Mouse (Mus musculus): ENCODE measurements around the gene Hyal2.
"Not testable (repeated sequence)": the region's sequence is repeated elsewhere in the genome, so short reads cannot be mapped to it uniquely, and the experiment has no call there.

The Hyal2 gene

DNA sequence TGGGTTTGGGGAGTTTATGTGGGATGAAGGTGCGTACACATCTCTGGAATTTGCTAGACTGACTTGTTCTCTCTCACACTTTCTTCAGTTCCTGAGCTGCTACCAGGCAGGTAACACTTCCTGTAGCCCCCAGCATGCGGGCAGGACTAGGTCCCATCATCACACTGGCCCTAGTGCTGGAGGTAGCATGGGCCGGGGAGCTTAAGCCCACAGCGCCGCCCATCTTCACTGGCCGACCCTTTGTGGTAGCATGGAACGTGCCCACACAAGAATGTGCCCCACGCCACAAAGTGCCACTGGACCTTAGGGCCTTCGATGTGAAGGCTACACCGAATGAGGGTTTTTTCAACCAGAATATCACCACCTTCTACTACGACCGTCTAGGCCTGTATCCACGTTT lies 2.3 kb downstream of the Hyal2 start:
- DNase-seq, result no peak

DNA sequence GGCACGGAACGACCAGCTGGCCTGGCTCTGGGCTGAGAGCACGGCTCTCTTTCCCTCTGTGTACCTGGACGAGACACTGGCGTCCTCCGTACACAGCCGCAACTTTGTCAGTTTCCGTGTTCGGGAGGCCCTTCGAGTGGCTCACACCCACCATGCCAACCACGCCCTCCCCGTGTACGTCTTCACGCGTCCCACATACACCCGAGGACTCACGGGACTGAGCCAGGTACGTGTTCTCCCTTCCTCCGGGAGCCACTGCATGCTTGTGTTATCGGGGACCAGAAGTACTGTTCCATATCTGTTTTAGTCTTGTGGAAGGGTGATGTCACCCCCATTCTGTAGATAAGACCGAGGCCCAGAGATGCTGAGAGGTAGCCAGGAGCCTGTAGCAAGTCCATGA lies 3.1 kb downstream of the Hyal2 start:
- DNase-seq, result no peak

DNA sequence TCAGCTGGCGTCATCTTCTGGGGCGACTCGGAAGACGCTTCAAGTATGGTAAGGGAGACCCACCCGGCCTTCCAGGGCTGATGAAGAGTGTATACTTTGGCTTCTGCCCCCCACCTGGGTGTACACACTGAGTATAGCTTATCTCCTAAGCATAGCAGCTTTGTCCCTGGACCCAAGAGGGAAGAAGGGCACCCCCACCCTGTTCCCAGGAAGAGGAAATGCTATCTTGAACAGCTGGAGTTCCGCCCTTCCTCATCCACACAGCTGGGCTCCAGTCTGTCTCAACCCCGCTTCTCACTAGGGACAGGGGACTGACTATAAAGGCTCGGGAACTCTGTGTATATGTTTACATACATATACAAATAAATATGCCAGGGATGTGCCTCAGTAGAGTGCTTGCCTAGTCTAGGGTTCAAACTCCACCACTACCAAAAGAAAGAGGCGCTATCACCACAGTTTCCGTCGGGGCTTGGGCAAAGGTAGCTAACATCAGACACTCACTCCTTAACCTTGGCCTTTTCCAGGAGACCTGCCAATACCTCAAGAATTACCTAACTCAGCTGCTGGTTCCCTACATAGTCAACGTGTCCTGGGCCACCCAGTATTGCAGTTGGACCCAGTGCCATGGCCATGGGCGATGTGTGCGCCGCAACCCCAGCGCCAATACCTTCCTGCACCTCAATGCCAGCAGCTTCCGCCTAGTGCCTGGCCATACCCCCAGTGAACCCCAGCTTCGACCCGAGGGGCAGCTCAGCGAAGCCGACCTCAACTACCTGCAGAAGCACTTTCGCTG lies 4.0 kb downstream of the Hyal2 start:
- peak; percentile 56 for DNase-seq

DNA sequence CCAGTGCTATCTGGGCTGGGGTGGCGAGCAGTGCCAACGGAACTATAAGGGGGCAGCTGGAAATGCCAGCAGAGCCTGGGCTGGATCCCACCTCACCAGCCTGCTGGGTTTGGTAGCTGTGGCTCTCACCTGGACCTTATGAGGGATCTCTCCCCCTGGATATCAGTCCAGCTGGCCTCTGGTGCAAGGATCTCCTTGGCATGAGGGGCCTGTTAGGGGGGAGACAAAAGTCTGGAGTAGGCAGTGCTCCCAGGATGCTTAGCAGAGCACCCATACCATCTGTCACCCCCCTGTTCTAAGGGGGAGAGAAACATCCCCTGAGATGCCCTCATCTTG lies 4.5 kb downstream of the Hyal2 start:
- DNase-seq, result no peak

DNA sequence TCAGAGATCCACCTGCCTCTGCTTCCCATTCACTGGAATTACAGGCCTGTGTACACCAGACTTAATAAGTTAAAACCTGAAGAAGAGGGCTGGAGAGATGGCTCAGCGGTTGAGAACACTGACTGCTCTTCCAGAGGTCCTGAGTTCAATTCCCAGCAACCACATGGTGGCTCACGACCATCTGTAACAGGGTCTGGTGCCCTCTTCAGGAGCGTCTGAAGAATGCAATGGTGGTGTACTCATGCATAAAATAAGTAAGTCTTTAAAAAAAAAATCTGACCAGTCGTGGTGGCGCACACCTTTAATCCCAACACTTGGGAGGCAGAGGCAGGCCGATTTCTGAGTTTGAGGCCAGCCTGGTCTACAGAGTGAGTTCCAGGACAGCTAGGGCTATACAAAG lies 6.0 kb downstream of the Hyal2 start:
- DNase-seq, result not testable (repeated sequence)

DNA sequence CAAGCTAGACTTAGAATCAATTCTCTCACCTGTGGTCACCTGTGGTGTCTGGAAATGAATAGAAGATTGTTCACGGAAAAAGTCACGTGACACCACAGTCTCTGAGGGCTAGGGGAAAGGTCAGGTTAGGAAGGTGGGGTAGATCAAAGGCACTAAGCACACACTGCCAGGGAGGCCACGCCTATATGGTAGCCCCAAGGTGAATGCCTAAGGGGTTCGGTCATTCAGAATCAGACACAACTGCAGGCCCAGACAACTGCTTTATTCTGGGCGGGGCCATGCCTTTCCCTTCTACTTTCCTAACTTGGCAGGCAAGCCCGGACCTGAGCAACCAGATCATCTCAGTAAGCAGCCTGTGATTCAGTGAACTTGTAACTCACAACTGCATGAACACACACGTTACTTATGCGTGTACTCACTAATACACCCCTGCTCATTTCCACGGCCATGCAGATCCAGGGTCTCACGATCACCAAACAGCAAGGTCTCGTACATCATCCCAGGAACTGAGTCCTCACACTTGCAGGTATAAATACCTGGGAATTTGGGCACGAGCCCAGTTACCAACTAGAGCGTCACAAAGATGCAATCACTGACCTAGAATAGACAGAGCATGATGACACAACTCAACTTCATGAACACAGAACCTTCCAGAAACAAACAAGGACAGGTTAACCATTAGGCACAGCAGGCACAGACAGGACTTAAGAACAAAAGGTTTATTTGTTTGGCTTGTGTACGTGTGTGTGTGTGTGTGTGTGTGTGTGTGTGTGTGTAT lies 8.0 kb downstream of the Hyal2 start:
- no peak for DNase-seq

DNA sequence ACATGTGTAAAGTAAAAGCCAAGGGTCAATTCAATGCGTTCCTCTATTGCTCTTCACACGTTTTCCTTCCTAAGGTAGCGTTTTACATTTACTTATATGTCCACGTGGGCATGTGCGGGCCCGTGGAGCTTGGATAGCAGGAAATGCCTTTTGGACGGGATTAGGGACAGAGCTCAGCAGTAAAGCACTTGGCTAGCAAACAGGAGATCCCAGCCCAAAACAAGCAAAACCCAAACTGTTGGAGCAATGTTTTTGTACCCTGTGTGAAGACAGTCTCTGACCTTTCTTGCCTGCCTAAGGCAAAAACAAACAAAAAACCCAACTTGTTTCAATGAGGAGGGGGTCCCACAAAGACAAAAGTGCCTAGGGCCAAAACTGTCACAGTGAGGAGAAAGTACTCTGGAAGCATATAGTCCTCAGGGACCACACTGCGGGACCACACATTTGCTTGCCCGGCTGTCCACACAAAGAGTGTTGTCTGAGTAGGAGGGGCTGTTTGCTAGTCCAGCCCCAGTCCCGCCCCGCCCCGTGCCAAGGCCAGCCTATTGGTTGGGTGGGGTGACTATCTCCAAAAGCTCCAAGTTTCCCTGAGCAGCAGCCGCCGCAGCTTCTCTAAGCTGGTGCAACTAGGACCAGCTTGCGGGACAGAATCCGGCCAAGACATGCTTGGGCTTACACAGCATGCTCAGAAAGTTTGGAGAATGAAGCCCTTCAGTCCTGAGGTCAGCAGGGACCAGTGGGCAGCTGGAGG lies 8.8 kb downstream of the Hyal2 start, which contains the start of gene Hyal1:
Hyal1 (plus strand) TSS at position 571 of the 751 bp plus-strand sequence.
- DNase-seq, result peak; percentile 94

DNA sequence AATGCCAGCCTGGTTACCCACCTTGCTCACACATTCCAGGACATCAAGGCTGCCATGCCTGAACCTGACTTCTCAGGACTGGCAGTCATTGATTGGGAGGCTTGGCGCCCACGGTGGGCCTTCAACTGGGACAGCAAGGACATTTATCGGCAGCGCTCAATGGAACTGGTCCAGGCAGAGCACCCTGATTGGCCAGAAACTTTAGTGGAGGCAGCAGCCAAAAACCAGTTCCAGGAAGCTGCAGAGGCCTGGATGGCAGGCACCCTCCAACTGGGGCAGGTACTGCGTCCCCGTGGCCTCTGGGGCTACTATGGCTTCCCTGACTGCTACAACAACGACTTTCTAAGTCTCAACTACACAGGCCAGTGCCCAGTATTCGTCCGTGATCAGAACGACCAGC lies 10.1 kb downstream of the Hyal2 start:
- DNase-seq, result no peak

DNA sequence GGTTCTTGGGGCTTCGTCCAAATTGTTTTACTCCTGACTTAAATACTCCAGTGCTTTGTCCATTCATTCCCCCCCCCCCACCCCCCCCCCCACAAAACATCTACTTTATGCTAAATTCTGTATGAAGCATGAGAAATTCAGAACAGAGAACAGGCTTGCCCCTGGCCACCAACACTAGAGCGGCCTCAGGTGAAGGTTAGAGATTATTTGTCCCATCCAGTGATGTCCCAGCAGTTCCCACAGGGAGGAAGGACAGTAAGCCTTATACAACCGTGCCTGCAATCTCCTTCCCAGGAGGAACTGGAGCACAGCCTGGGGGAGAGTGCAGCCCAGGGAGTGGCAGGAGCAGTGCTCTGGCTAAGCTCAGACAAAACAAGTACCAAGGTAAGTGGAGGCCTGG lies 10.8 kb downstream of the Hyal2 start, which contains the start of gene Naa80:
Naa80 (plus strand) TSS at position 301 of the 400 bp plus-strand sequence.
- DNase-seq, result no peak

DNA sequence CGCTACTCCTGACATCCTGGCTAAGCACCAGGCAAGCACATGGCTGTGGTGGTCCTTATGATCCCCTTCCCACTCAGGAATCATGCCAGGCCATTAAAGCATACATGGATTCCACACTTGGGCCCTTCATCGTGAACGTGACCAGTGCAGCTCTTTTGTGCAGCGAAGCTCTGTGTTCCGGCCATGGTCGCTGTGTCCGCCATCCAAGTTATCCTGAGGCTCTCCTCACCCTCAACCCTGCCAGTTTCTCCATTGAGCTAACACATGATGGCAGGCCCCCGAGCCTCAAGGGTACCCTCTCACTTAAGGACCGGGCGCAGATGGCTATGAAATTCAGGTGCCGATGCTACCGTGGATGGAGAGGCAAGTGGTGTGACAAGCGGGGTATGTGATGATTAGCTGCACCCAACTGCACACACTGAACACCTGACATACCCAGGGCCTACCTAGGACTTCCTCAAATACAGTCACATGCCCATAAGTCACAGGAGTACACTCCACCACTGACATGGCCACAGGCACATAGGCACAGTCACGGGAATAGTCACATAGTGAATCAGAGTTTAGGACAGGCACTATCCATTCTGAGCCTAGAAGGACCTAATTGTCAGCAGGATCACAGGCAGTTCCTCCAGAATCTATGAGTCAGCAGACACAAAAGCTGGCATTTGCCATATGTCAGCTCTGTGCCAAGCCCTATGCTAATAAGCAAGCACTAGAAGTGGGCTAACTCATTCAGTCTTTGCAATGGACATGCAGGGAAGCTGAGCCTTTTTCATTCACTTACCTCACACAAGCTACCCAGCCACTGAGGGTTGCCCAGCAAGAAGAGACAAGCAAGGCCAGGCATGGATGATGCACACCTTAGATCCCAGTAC lies 11.5 kb downstream of the Hyal2 start:
- DNase-seq, result no peak

DNA sequence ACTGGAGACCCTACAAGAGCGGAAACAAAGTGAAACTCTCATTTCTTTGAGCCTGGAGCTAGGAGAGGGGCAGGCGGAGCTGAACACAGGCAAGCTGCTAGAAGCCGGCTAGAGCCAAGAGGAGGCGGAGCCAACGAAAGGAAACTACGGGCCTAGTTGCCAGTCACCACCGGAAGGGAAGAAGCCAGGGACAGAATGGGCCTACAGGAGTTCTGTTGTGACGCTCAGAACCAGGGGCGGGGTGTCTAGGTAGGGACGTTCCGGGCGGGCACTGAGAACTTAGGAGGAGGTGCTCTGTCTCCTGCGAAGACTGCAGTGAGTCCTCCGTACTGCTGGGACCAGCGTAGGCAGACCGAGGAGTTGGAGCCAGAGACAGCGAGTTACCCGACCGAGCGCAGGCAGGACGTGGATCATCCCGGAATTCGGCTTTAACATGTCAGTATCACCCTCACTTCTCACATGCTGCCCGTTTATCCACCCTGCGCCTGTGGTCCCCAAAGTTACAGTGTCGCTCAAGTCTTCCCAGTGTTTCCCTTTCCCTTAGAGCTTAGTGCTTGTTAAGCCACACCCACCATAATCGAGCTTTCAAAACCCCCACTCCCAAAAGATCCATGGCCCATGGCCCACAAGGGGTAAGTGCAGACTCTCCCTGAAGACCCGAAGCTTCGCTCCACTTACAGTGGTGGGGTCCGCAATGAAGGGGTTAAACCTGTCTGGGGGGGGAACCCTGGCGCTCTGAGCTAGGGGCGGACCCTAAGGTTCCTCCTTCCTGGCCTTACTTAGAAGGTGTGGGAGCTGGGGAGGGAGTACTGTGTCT lies 13.0 kb downstream of the Hyal2 start, which contains the start of gene Hyal3:
Hyal3 (plus strand) TSS at position 318 of the 817 bp plus-strand sequence.
- peak; percentile 98 for DNase-seq

DNA sequence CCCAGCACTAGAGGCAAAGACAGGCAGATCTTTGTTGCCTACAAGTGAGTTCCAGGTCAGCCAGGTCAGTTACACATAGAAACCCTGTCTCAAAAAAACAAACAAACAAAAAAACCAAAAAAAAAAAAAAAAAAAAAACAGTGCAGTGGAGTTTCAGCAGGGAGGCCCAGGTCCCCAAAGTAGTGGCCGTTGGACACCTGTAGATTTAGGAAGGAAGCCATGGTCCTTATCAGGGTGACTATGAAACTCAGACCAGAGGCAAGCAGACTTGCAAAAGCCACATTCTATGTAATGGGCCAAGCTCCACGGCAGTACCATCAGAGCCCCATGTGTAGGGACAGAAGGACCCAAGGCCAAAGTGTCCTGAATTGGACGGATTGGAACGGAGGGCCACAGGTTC lies 13.8 kb downstream of the Hyal2 start:
- DNase-seq, result no peak

DNA sequence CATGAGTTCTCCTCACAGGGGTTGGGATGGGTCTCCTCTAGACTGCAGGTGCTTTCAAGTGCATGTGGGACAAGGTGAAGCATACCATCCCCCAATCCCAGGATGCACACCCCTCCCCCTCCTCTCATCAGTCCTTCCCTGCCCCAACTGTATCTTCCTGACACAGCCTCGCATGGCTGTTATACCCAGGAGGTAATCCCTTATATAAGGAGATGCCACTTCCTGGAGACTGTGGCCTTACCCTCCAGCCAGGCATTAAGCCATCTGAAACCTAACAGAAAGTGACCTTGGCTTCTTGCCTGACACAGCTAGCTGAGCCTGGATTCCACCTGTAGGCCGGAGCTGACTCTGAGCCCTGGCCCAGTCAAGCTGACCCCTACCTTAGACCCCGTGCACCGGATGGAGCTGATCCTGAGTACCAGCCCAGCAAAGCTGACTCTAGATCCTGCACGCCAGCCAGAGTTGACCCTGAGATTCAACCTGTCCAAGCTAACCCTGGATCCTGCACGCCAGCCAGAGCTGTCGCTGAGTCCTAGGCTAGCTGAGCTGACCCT lies 14.8 kb downstream of the Hyal2 start:
- no peak for DNase-seq

DNA sequence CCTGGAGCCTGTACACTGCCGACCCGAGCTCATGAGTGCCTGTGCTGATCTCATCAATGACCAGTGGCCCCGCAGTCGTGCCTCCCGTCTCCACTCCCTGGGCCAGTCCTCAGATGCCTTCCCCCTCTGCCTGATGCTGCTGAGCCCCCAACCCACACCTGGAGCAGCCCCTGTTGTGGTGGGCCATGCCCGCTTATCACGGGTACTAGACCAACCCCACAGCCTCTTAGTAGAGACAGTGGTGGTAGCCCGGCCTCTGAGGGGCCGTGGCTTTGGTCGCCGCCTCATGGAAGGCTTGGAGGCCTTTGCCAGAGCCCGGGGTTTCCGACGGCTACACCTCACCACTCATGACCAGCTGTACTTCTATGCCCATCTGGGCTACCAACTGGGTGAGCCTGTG lies 15.4 kb downstream of the Hyal2 start:
- no peak for DNase-seq

DNA sequence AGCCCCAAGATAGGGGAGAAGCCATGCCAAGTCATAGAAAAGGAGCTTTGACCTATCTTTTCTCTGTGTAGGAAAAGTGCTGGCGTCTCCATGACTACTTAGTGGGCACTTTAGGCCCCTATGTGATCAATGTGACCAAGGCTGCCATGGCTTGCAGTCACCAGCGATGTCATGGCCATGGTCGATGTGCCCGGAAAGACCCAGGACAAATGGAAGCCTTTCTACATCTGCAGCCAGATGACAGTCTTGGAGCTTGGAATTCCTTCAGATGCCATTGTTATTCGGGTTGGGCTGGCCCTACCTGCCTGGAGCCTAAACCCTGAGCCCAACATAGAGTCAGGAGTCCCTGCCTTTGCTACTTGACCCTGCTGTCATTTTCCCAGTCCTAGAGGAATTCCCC lies 18.8 kb downstream of the Hyal2 start:
- no peak for DNase-seq

DNA sequence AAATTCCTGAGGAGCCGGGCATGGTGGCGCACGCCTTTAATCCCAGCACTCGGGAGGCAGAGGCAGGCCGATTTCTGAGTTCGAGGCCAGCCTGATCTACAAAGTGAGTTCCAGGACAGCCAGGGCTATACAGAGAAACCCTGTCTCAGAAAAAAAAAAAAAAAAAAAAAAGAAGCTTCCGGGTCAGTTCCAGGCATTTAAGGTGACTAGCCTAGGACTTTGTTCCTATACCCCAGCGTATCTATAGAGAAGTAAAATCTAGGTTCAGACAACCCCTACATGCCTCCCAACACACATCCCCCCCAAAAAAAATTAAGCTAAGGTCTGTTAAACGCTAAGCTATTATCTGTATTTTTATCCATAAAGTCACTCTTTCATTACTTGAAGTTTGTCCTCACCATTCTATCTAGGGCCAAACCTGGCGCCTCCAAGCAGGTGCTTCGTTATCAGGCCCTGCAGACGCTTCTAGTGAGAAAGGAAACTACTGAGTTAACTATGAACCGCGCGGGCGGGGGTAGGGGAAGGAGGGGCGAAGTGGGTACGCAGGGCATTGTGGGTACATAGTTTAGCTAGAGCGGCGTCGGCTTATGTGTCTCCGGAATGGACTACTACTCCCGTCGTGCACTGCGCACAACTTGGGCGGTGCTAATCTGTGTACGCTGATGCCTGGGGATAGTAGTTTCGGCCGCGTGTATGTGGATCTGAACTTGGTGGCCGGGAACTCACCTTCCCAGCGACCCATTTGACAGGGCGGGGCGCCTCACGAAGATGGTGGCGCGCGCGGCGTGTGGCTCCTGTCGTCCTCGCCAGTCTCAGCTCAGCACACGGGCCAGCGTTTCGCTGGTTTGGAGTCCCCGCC lies 19.5 kb downstream of the Hyal2 start, which contains the start of gene Ifrd2:
Ifrd2 (plus strand) TSS at position 669 of the 859 bp plus-strand sequence.
- peak; percentile 100 for DNase-seq

DNA sequence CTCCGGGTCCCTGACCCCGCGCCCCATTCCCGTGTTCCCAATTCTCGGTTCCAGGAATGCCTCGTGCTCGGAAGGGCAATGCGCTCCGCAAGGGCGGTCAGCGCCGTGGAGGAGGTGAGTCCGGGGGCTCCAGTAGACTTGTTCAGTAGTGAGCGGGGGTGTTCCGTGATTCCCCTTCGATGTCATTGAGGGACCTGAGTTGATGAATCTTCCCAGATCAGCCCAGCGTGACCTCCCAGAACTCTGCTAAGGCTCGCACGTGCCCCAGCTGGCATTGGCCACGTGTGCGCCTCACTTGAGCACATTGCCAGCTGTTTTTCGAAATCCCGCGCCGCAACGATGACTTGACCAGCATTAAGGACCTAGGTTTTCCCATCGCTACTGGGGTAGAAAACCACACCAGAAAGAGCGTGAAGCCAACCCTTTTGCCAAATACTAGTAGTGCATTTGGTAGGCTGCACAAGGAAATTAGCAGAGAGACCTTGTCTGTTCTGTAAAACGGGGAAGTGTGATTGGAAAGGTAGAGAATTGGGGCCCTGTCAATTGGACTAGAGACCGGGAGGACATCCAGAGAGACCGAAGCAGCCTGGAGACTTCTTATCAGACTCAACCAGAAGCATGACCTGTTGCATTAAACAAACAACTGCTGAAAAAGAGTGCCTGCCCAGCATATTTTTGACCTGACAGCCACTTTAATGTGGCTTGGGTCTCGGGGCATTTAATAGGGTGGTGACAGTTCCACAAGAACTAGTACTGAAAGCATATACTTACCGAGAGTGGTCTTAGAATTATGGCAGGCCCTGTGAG lies 20.3 kb downstream of the Hyal2 start:
- peak; percentile 66 for DNase-seq

DNA sequence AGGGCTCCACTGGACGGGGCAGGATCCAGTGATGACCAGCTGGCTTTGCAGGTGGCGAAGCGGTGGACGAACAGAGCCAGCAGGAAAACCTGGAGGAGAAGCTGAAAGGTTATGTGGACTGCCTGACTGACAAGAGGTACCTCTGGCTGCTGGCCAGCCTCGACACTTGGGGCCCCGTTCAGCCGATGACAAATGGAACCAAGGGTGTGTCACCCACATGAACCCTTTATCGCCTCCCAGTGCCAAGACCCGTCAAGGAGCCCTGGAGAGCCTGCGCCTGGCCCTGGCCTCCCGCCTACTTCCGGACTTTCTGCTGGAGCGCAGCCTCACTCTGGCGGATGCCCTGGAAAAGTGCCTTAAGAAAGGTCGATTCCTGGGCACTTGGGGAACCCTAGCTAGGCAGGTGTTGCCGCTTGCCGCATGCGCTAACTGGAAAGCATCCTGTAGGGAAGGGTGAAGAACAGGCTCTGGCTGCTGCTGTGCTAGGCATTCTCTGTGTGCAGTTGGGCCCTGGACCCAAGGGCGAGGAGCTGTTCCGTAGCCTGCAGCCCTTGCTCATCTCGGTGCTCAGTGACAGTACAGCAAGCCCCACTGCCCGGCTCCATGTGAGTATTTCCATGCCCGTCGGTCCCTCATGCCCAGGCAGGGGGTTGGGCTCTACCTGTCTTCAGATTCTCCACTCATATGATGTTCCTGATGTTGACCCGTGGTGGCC lies 22.5 kb downstream of the Hyal2 start:
- peak; percentile 81 for DNase-seq

DNA sequence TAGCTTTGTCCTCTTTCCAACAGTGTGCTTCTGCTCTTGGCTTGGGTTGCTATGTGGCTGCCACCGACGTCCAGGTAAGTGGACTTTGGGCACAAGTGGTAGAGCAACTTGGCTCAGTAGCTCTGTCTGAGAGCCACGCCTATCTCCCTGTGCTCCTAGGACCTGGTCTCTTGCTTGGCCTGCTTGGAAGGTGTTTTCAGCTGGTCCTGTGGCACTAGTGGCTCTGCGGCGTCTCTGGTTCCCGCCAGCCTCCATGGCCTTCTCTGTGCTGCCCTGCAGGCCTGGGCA lies 23.0 kb downstream of the Hyal2 start:
- DNase-seq, result no peak

Data from lung, postnatal 10 days (tissue).